12 mouse cellular contexts compared by ENCODE assay signal in the genomic region with DNA sequence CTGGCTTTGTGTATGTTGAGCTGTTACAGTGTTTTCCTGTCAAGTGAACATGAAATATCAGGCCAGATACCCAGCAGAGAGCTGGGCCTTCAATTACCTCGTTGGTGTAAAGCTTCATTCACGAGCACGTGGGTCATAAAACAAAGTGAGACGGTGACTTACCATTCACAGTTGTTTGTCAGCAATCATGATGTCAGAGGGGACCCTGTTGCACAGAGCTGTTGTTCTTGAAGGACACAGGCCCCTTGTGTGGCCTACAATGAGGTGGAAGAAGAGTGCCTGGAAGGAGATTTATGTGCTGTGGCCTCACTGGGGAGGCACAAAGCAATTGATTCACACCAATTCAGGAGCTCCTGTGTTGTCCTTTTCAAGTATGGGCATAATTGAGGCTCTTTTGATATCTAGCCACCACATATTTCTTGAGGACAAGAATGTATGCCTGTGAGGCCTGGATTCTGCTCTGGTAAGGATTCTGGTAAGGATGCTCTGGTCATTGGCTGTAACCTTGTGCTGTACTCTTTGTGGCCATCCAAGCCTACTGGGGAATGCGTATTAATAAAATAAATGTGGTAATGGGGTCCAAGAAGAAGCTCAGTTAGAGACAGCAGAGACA.
"Had no signal": no experiment of that assay in that cellular context is flagged by ENCODE, and none has a peak within 500 bp of the region (broad histone marks: within the 10 kb centered on the region; RNA-seq: fewer than 3 reads in every experiment).

No protein-coding gene starts in this region.

- H3K9ac ChIP-seq: limb, embryonic 15.5 days; liver, embryonic 12.5 days; lung, embryonic 14.5 days; midbrain, embryonic 13.5 days had no signal

- H3K27me3 ChIP-seq: limb, embryonic 15.5 days; liver, embryonic 12.5 days; midbrain, embryonic 13.5 days had no signal

- H3K9me3 ChIP-seq: limb, embryonic 15.5 days; liver, embryonic 12.5 days; midbrain, embryonic 13.5 days had no signal

- ATAC-seq: liver, embryonic 12.5 days; midbrain, embryonic 13.5 days had no signal

- H3K36me3 ChIP-seq: limb, embryonic 15.5 days; liver, embryonic 12.5 days; midbrain, embryonic 13.5 days had no signal

- DNase-seq: layer of hippocampus, adult 9-11 months; layer of hippocampus, postnatal 36 days; lung, embryonic 14.5 days; lung, postnatal 10 days; lung, postnatal 4 days; right cerebral cortex, adult 18-20 months; right cerebral cortex, postnatal 25 days; thymus, postnatal 36 days had no signal

- H3K4me2 ChIP-seq: limb, embryonic 15.5 days; liver, embryonic 12.5 days; lung, embryonic 14.5 days; midbrain, embryonic 13.5 days had no signal

- H3K4me1 ChIP-seq: liver, embryonic 12.5 days; midbrain, embryonic 13.5 days had no signal

- H3K27ac ChIP-seq: kidney, postnatal 0 days; limb, embryonic 15.5 days; liver, embryonic 12.5 days; midbrain, embryonic 13.5 days had no signal

- H3K4me3 ChIP-seq: limb, embryonic 15.5 days; liver, embryonic 12.5 days; midbrain, embryonic 13.5 days had no signal
